Mouse (Mus musculus) lung, adult 18-20 months (tissue): ENCODE data around the gene 2310022A10Rik.

ENCODE experiments used
- DNase-seq, 2 experiments: peaks; one replicate each; pipeline ENCODE4 v3.0.0; 2022; ENCODE audit warnings: mixed read lengths in 2 of 2

The 2310022A10Rik gene

DNA sequence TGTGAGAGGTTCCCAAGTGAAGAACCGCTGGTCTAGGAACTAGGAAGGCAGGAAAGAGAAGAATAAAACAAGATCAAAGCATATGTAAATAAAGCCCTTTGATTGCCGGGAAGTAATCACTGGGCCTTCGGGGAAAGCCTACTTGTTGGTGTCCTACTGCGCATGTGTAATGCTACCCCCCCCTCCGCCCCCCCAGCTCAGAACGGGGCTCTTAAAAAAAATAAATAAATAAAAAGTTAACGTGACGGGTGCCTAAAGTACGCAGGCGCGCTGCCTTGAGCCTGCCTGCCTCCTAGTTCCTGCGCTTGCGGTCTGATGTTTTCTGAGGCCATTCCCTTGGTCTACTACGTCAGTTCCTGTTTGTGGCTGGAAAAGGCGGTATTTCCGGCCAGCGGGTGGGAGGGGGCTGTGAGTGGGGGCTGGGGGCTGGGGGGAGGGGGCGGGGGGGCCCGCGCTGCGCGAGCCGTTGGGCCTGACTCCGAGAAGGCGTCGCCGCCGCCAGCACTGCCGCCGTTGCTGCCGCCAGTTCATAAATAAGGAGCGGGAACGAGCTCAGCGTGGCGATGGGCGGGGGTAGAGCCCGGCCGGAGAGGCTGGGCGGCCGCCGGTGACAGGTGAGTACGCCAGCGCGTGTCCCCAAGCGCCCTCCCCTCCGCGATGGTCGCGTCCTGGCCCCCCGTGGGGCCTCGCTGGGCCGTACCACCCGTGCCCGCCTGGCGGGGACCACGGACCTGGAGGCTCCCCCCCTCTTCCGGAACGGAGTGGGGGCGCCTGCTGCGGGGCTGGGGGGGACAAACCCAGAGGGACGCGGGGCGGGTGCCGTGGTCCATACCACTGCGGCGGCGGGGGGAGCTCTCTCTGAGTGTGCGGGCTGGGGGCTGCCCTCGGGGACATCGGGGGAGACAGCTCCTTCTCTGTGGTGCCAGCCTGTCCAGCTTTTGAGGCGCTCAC is 38.5 kb downstream of the 2310022A10Rik start, which contains the start of gene Akt2:
Gene Akt2 (plus strand): TSS at position 287 of the 951 bp plus-strand sequence.
- DNase-seq = peak; percentile 94 to 96

DNA sequence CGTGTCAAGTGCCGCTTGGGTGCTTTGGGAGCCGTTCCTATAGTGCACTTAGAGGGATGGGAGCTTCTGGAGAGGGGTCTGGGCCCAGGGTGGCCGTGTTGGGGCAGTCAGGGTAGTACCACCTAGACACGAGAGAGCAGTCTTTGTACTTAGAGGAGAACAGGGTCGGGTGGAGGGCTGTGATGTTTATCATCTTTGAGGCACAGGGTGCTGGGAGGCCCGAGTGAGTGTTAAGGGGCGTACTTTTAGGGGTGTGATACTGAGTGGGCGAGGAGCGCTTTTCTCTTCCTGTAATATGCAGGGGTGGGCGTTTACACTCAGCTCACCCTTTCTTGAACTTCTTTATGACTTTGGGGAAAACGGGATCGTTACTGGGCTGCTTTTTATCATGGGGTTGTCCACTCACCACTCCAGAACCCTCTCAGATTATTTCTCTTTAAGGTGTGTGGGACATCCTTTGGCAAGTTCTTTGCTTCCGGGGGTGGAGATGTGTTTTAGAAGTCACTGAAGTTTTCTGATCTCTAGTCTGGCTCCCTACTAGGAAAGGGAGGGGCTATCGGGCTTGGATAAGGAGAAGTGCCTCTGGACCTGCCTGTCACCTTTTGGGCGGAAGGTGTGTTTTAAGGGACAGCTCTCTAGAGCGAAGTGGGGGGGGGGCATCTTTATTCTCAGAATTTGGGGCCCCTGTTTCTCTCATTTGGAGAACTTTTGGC is 39.3 kb downstream of the 2310022A10Rik start:
- peak; percentile 41 to 62 for DNase-seq

DNA sequence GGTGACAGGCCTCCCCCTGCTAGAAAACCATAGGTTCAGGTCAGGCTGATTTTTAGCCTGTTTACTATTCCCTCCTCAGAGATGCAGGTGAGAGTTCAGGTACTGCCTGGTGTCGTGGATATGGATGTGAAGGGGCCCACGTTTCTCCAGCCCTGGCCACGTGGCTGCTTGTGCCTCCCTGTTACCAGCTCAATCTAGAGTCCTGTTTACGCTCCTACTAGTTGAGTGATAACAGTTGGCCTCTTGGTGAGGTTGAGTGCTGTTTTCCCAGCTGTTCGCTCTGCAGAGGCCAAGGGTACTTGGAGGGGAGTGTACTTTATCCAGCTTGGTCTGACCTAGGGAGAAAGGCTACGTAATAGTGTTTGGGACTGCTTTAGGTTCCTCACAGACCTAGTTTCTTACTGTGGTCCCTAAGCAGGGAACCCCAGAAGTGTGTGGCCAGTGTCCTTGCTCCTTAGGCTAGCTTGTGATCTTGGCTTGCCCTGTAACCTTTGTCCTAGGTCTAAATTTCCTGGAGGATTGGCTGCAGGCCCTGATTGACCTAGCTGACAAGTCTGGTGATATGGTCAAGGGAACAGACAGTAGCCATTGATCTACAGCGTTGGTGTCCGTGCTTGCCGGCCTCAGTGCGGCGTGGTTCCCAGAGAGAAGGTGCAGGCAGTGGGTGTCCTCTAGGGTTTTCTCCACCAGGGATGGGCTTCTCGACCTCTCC is 40.1 kb downstream of the 2310022A10Rik start:
- DNase-seq = peak; percentile 60 to 72

DNA sequence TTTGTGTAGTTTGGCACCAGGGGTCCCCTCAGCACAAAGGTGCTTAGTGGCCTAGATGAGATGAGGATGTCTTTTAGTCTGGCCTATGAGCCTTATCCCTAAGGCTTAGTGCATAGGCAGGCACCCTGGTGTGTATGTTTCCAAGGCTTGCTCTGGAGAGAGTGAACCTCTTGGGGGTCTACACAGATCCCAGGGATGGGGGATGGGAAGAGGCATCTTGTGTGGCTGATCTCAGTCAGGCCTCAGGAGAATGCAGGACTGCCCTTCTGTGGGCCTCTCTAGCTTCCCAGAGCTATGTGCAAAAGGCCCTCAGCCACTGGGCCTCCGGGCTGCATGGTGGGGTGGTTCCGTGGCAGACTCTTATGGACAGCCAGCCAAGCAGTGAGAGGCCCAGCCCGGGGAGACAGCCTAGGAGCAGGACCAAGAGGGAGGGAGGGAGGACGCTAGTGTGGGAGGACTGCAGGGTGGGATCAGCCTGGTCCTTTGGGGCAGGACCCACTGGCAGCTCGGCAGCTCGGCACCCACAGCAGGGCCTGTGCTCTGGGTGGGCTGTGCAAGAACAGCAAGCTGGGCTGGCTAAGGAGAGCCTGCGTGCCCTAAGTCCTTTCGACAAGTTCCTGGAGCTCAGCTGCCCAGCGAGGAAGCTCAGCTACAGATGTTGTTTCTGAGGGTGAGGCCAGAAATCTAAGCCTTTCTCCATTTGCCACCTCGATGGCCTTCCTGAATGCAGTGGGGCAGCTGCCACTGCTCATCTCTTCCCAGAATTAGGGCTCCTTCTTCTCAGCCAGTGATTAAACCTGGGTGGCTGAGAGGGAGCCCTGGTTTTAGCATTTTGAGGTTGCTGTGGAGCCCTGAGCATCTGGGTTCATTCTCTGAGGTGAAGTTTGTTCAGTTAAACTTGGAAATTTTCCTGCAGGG is 43.8 kb downstream of the 2310022A10Rik start:
- peak; percentile 35 to 40 for DNase-seq

DNA sequence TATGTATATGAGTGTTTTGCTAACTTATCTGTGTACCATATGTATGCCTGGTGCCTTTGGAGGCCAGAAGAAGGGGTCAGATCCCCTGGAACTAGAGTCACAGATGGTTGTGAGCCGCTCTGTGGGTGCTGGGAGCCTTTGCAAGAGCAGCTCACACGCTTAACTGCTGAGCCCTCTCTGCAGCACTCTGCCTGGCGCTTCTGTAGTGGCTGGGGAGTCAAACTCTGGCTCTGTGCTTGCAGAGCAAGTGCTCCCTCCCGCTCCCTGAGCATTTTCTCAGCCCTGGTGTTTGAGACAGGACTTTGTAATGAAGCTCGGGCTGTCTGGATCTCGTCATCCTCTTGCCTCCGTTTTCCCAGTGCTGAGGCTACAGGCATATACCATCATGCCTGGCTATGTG is 45.0 kb downstream of the 2310022A10Rik start:
- no peak for DNase-seq

DNA sequence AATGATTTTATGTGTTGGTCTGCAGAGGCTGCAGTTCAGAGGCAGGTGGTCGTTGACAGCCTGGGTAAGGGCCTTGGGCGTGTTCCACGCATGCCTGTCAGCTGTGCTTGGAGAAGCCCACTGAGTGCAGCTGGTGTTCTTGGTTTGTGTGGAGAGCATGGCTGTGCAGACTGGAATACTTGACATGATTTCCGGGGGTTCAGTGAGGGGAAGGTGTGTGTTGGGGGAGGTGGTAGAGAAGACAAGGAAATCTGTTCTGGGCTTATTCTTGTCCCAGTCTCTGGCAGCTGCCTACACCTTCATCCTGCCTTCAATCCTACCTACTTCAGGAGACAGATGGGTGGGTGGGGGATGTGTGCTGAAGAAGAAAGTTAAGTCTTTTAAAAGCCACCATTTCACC is 48.6 kb downstream of the 2310022A10Rik start:
- no peak for DNase-seq

DNA sequence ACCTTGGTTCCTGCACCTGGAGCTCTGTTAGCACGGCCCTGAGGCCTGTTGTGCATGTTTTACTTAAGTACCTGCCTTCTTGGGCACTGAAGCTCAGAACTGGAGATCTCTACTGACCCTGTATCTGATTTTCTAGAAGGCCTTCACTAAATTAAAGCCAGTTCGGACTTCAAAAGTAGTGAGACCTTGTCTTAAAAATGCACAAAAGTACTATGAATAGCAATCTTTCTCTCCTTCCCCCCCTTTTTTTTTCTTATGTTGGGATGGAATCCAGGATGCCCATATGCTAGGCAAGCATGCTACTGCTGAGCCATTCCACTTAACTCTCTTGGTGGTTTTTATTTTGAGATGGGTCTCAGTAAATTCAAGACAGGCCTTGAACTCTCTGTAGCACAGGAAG is 49.1 kb downstream of the 2310022A10Rik start:
- DNase-seq = no peak

DNA sequence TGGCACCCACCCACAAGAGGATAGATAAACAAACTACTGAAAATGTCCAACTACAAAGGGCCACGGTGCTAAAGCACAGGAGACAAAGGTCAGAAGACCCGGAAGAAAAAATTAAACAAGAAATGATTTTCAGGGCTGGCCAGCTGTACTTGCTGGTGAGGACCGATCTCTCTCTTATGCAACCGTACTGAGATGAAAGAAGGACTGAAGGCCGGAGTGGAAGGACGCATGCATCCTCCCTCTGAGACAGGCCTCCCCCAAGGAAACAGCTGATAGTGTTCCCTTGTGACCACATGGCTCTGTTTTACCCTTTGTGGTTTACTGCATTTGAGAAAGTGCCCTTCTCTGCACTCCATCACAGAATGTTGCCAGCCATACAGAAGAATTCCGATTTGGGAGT is 49.8 kb downstream of the 2310022A10Rik start:
- DNase-seq = no peak

DNA sequence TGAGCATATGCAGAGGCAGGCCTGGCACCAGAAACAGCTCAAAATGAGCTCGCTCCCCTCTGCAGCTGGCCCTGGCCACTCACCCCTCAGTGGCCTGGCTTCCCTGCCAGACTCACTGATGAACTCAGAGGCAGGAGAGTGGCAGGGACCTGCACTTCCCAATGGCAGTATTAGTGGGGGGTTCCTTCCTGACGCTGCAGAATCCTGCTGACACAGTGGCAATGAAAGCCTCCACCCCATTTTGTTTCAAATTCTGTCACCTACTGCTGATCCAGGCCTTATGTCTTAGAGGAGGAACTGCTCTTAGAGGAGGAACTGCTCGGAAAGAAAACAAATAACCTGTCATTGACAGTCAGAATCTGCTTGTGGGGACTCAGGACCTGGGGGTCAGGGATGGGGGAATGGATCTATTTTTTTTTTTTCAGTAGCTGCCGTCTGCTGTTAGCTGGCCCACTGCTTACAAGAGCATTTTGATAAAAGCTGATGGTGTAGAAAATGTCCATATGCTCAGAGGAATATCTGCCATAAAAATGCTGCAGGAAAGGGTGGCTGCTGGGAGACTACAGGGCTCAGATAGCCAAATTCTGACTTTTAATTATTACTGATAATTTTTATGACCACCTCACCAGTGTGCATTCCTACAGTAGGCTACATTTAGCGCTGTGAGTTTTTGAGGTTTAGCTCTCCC is 51.8 kb downstream of the 2310022A10Rik start:
- no peak for DNase-seq

DNA sequence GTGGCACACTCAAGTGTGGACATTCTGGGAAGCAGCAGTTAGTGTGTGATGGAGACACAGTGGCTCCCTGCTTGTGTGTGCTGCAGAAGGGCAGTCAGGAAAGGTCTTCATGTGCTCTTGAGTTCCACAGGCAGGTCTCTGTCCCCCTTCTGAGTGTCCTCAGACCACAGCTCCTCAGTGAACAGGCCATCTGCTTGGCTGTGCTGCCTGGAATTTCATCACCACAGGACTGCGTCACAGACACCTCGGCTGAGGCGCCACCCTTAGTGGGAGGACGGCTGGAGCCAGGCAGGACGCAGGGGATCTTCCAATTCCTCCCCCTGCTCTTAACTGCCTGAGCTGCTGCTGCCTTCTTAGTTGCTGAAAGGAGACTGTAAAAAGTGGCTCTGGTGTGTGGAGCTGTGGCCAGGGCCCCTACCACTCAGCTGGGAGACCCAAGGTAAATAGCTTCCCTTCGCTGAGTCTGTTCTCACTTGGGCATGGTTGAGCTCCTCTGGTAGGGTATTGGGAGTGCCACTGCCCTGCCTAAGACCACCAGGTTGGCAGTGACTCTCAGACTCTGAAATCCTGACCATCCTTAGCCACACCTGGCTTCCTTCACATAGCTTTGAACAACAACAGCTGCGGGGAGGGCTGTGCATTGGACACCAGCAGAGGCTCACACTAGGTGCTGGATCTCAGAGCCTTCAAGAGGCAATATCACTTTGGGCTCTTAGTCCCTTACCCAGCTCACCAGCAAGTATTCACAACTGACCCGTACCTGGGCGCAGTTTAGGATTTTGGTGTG is 52.7 kb downstream of the 2310022A10Rik start:
- peak; percentile 78 to 80 for DNase-seq

DNA sequence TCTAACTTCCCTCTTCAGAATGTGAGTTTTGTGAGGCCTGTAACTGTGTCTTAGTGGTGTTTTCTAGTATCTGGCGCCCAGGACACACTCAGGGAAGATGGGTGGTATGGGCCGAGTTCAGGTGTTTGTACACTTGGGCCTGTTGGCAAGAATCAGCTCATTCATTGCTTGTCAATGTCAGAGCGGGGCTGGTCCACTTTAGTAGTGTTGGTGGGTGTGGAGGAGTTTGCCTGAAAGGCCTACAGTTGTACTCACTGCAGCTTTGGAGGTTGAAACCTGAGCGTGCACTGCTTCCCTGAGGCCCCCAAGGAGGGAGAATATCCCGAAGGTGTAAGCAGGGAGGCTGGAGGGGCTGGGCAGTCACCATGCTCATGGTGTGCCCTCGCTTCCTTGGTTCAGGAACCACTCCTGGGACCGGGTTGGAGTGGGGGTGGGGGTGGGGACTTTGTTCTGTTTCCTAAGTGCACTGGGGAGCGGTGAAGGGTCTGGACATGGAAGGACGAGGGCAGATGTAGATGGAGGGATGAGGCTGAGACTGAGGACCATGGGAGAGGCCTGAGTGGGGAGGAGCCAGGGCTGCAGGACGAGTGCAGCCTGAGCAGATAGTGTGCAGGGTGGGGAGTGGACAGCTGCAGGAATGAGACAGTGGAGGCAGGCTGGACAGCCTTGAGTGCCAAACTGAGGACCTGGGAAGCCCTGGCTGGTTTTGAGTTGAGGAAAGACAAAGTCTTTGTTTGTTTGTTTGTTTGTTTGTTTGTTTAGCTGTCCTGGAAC is 53.6 kb downstream of the 2310022A10Rik start:
- DNase-seq = no peak

DNA sequence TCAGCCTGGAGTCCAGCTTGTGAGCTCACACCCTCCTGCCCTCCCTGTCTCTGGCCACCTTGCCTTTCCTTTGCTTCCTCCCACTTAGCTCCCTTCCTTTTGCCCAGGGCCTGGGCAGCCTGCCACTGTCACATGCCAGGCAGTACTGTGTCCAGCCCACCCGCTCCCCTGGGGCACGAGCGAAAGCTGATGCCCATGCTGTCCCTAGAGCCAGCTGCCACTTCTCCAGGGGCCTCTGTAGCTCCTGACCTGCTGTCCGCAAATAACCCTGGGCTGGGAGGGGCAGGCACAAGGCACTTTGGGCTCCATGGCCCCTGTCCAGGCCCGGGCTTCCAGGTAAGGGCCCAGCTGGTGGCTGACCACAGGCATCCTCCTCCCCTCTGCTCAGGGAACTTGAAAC is 54.5 kb downstream of the 2310022A10Rik start:
- DNase-seq = peak; percentile 85 to 91

DNA sequence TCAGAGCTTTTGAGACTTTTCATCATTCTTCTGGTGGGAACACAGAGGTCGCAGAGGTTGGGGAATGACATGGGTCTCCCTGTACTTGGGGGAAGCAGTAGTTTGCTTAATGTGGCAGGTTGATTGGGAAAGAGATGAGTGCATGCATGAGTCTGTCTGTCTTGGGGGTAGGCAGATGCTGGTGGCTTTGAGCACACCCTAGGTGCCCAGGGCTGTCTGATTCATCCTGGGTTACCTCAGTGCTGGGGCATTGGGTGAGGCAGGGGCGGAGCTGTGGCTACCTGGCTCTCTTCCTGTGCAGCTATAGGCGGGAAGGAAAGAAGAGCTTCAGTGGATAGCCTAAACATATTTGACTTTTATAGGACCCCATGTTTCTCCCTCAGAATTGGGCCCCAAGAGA is 55.1 kb downstream of the 2310022A10Rik start:
- DNase-seq = no peak

DNA sequence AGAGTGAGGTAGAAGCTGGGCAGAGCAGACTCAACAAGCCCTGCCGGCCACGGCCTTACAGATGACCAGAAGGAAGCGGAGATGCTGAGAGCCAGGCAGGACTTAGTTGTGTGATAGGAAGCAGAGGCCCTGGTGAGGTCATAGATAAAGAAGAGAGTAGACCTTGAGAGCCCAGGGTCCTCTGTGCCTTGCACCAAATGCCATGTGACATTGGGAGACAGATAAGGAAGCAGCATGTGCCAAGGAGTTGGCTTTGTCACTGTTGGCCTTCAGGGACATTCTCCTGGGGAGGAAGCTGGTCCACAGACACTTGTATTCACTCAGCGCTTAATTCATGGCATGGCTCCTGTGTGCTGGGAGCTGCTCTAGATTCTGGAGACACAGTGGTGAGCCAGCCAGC is 56.3 kb downstream of the 2310022A10Rik start:
- no peak for DNase-seq

DNA sequence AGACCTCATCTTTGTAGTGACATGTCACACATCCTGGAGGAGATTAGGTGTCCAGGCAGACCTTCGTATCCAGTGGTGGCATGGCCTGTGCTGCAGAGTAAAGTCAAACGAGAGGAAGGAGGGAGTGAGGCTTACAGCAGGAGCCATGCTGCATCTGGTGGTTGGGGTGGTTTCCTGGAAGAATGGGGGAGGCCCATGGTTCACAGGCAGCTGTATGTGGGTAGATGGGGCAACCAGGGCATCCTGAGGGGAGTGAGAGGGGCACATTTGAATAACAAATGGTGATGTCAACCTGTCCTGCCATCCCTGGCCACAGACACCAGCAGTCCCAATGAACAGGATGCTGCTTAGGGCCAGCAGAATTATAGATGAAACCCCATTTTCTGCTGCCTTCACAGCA is 56.7 kb downstream of the 2310022A10Rik start:
- DNase-seq = no peak

DNA sequence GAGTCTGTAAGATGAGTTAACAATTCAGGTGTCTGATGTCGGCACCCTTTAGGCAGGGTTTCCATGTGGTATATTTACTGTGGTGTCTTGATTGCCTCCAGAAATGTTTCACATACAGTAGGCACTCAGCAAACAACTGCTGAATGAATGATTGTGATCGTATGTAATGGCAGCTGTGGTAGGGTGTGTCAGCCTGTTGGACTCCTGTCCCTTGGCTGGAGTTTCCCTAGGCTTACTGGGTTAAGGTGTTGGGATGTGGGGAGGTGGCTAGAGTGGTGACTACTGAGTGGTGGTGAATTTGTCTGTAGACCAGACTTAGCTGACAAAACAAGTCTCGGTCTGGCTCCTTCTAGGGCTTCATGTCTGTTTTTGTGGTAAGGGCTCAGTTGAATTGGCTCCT is 57.3 kb downstream of the 2310022A10Rik start:
- no peak for DNase-seq

DNA sequence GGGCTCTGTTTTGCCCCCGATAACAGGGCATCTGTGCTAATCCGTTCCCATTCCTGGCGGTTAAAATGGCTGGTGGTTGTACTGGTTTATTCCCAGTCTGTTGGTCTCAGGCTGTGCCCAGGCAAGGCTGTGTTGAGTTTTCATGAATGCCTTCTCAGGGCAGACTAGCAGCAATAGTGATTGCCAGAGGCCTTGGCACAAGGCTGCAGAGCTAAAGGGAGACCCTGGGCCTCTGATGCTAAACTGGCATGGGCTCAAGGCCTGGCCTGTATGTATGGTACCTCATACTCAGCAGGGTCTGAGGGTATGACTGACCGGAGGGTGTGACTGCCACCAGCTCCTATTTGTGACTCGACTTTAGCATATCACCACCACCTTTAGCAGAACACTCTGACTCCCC is 57.8 kb downstream of the 2310022A10Rik start:
- no peak for DNase-seq

DNA sequence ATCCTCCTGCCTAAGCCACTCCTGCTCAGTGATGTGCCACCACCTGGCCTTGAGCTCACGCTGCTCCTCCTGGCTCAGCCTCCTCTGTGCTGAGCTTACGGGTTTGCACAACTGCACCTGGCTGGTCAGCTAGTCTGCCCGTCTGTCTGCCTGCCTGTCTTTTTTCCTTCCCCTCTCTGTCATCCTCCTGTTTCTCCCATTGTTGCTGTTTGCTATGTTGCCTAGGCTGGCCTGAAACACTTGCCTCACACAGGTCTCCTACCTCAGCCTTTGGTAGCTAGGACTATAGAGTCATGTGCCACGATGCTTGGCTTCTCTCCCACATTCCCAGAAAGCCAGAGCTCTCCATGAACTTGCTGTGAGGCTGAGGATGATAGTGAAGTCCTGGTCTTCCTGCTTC is 59.9 kb downstream of the 2310022A10Rik start:
- DNase-seq = no peak

DNA sequence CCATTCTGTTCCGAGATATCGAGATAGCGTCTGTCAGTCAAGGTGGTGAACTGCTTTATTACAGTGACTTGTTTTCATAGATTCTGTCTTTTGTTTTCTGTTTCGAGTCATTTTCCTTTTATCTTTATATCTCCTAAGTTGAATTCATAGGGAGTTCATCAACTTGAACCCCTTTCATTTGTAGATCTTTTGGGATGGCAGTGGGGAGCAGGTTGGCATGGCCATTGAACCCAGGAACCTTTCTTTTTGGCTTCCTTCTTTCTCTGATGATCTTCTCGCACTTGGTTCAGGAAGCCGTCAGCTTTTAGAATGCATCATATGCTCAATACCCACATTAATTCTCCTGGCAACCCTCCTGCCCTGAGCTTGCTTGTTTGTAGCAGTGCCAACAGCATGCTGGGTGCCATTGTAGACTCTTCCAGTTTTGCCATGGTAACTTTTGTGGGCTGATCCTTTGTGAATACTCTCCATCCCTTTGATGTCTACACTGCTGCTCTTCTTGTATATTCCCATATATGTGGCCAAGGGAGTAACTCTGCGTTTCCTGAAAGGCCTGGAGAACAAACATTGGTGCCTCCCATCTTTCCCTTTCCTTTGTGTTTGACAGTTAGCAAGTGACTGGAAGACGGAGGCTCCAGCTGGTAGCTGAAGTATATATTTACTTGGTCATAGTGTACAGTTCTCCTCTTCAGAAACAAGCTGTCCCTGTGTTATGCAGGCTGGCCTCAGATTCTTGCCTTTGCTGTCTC is 60.9 kb downstream of the 2310022A10Rik start:
- DNase-seq = no peak
